Mouse (Mus musculus) kidney, adult 8-10 months (tissue): ENCODE measurements around the gene Pear1.
A peak's percentile ranks its signal among the peaks of the same experiment; 100 is the strongest.
"Not testable (repeated sequence)": the region's sequence is repeated elsewhere in the genome, so short reads cannot be mapped to it uniquely, and the experiment has no call there.

Experiments used
- DNase-seq, 2 experiments: peaks; one replicate each; pipeline ENCODE4 v3.0.0; 2022

The Pear1 gene

GRCm38 (mm10) chr3:87824206-87824605, at the start of gene Pear1:
Pear1 (minus strand) TSS chr3:87824306.
- DNase-seq: not testable (repeated sequence)

- not testable (repeated sequence) for DNase-seq
Observed at GRCm38 (mm10) chr3:87864111-87864510, 40.0 kb upstream of the Pear1 start.

GRCm38 (mm10) chr3:87859813-87860212, 35.7 kb upstream of the Pear1 start:
- peak; percentile 55 to 71 for DNase-seq

GRCm38 (mm10) chr3:87857666-87858065, 33.6 kb upstream of the Pear1 start:
- no peak for DNase-seq

GRCm38 (mm10) chr3:87855936-87856335, 31.8 kb upstream of the Pear1 start:
- no peak for DNase-seq

GRCm38 (mm10) chr3:87854795-87855568, 30.9 kb upstream of the Pear1 start:
- peak; percentile 30 to 62 for DNase-seq

- no peak for DNase-seq
Observed at GRCm38 (mm10) chr3:87849117-87849516, 25.0 kb upstream of the Pear1 start.

- no peak for DNase-seq
Observed at GRCm38 (mm10) chr3:87847680-87848079, 23.6 kb upstream of the Pear1 start.

- DNase-seq: no peak
Observed at GRCm38 (mm10) chr3:87846650-87847110, 22.6 kb upstream of the Pear1 start, which contains the start of gene Sh2d2a. Sh2d2a (plus strand) TSS chr3:87846755.

- DNase-seq: no peak
Observed at GRCm38 (mm10) chr3:87846186-87846585, 22.1 kb upstream of the Pear1 start.

- no peak for DNase-seq
Observed at GRCm38 (mm10) chr3:87844981-87845380, 20.9 kb upstream of the Pear1 start.

GRCm38 (mm10) chr3:87840858-87841257, 16.8 kb upstream of the Pear1 start:
- no peak for DNase-seq

- DNase-seq: peak; percentile 50 to 83
Observed at GRCm38 (mm10) chr3:87838622-87839021, 14.5 kb upstream of the Pear1 start.

GRCm38 (mm10) chr3:87833482-87833881, 9.4 kb upstream of the Pear1 start:
- DNase-seq: peak in 1 of 2 experiments; percentile 23

GRCm38 (mm10) chr3:87832109-87832859, 8.2 kb upstream of the Pear1 start:
- no peak for DNase-seq

- DNase-seq: no peak
Observed at GRCm38 (mm10) chr3:87829025-87829424, 4.9 kb upstream of the Pear1 start.

GRCm38 (mm10) chr3:87828435-87828834, 4.3 kb upstream of the Pear1 start:
- no peak for DNase-seq

GRCm38 (mm10) chr3:87818226-87818625, 5.9 kb downstream of the Pear1 start:
- DNase-seq: no peak

GRCm38 (mm10) chr3:87816646-87817093, 7.4 kb downstream of the Pear1 start:
- DNase-seq: peak; percentile 63 to 82

GRCm38 (mm10) chr3:87816166-87816565, 7.9 kb downstream of the Pear1 start:
- DNase-seq: no peak

GRCm38 (mm10) chr3:87812873-87813272, 11.2 kb downstream of the Pear1 start:
- DNase-seq: peak in 1 of 2 experiments; percentile 19

- DNase-seq: no peak
Observed at GRCm38 (mm10) chr3:87812413-87812812, 11.7 kb downstream of the Pear1 start.

- no peak for DNase-seq
Observed at GRCm38 (mm10) chr3:87811297-87811696, 12.8 kb downstream of the Pear1 start.
